Mouse (Mus musculus) olfactory bulb, adult 2 months (tissue): ENCODE results near the gene Bzw1.

Experiments
- CTCF ChIP-seq: fragments of 200-500 bp; IDR thresholded peaks from 2 replicates; pipeline ENCODE4 v1.5.1; 2012; ENCODE audit warnings: low read depth, mild to moderate bottlenecking, low read length, moderate library complexity; ENCODE audit not compliant: insufficient read depth
- POLR2A ChIP-seq: fragments of 200-500 bp; IDR thresholded peaks from 2 replicates; pipeline ENCODE4 v1.6.1; 2012; ENCODE audit warnings: mild to moderate bottlenecking, low read depth, low read length, moderate library complexity; ENCODE audit not compliant: insufficient read depth

DNA sequence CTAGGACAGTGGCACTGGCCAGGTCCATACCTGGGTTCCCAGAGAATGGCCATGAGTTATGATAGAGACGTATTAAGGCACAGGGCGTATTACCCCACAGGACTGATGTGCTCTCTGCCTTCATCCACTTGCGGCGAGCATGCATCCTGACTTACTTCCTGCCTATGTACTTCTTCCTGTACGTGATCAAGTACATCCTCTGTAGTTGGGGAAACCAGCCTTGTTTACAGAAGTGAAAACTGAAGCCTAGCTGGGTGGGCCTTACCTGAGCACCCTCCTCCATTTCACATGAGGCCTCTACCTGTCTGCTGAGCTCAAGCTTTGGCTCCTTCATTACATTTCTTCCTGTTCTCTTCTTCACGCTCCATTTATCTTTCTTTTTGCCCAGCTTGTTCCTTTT lies 61.6 kb downstream of the Bzw1 start:
- no peak for TF ChIP-seq CTCF
- no peak for TF ChIP-seq POLR2A
